Mouse (Mus musculus) gastrocnemius, postnatal 4 days (tissue): Measurements from ENCODE around the gene Fads1. TPM values are rescaled to one million over a fixed set of nuclear protein-coding genes. Genes with fewer than 3 reads are reported as not detected.
A peak's percentile ranks its signal among the peaks of the same experiment; 100 is the strongest.
"Not testable (repeated sequence)": the region's sequence is repeated elsewhere in the genome, so short reads cannot be mapped to it uniquely, and the experiment has no call there.

Experiments used
- DNase-seq, 2 experiments: peaks; one replicate each; pipeline ENCODE4 v3.0.0; 2021 to 2022; ENCODE audit warnings: low spot score in 2 of 2, mixed read lengths in 2 of 2
- long read RNA-seq, 2 experiments: library from polyadenylated mRNA; stranded (forward); transcript quantifications; one replicate each; pipeline ENCODE4 v2.0.0; 2021
- total RNA-seq, 2 experiments: library from RNA; stranded (reverse); gene quantifications; 2 replicates each; pipeline ENCODE4 v1.2.3; 2021

The Fads1 gene
- total RNA-seq: 10 to 100 TPM; 49.8 to 51.3 TPM
- long read RNA-seq, experiment 1, transcript Fads1-201 (12 exons, 3,460 nt): major isoform, 29 of 52 reads
- long read RNA-seq, experiment 1, partial matches to known transcripts: 10 of 52 reads
- long read RNA-seq, experiment 1, other reads (novel, unspliced or antisense): 13 of 52 reads
- long read RNA-seq, experiment 2, transcript Fads1-201 (12 exons, 3,460 nt): major isoform, 34 of 57 reads
- long read RNA-seq, experiment 2, partial matches to known transcripts: 13 of 57 reads
- long read RNA-seq, experiment 2, other reads (novel, unspliced or antisense): 10 of 57 reads

DNA sequence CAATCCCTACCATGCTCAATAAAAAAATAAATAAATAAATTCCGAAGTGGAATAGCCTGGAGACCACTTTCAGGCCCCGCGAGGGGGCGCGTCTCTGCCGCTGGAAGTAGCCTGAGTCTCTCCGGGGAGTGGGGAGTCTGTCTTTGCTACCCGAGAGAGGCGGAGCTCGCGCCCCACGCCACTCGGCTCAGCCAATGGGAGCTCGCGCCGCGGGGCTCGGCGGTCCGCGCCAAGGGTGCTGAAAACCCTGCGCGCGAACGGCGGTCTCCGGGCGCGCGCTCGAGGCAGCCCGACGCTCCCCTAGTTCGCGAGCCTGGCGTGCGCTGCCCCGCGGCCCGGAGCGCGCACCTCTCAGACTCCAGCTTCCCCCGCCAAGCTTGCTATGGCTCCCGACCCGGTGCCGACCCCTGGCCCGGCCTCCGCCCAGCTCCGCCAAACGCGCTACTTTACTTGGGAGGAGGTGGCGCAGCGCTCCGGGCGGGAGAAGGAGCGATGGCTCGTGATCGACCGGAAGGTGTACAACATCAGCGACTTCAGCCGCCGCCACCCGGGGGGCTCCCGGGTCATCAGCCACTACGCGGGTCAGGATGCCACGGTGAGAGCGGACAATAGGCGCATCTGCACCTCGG, at the start of gene Fads1:
Gene Fads1 (plus strand): TSS at position 219 of the 629 bp plus-strand sequence.
- DNase-seq: peak; percentile 88 to 92

DNA sequence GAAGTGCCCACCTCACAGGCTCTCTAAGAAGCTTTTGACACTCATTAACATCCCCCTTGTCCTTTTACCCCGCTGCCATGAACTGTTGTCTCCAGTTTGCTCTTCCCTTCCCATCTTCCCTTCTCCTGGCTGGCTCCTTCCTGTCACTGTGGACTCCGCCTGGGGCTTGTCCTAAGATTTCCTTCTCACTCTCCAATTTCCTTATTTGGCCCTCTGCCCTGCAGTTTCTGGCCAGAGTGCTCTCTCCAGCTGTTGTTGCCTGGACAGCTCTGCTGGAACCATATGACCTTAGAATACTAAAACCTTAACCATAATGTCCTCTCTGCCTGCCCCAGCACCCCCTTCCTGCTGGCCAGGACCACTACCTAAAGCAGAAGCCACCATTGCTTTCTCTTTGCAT, 48.0 kb upstream of the Fads1 start:
- peak; percentile 74 to 84 for DNase-seq

DNA sequence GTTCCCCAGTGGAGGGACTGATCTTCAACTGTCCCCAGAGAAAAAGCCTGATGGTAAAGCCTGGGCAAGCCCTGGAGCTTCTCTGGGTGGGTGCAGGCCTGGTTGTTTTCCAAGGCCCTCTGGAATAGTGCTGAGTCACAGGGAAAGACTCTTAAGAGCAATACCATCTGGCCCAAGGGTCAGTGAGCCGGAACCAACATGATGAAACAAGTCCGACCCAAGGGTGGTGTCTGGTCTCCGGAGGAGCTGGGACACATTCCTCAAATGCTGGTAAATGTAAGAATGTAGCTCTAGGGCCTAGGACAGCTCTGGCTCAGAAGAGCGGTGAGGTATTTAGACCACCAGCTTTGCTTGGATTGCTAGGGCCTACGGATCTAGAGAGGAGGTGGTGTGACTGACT, 45.3 kb upstream of the Fads1 start:
- DNase-seq: no peak

DNA sequence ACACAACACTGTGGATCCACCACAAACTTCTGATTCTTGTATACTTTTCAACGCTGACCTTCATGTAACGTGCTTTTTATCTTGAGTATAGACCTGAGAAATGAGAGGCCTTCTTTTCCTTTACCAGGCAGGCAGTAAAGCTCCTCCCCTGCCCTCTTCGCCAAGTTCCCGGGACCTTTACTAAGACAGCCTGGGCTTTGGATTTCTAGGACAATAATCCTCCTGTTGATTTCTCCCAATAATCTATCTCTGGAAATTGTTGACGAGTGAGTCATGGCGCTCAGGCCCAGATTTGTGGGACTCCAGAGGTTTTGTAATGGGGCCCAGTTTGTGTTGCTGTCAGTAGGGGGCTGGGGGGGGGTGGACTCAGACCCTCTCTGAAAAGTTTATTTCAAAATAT, 43.0 kb upstream of the Fads1 start:
- no peak for DNase-seq

DNA sequence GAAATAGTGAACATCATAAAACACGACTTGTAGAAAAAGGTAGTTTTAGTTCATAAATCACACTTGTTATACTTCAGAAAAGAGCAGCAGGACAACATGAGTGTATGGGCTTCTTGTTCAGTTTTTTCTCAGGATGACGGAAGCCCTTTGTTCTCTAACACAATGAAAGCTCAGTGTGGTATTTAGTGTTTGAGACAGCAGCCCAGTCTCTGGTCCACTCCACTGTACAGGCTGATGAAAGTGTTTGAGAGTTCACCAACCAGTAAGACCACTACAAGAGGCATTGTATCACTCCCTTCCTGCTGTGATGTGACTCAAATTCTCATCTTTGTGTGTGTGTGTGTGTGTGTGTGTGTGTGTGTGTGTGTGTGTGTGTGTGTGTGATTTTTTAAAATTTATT, 39.0 kb upstream of the Fads1 start:
- DNase-seq: no peak

DNA sequence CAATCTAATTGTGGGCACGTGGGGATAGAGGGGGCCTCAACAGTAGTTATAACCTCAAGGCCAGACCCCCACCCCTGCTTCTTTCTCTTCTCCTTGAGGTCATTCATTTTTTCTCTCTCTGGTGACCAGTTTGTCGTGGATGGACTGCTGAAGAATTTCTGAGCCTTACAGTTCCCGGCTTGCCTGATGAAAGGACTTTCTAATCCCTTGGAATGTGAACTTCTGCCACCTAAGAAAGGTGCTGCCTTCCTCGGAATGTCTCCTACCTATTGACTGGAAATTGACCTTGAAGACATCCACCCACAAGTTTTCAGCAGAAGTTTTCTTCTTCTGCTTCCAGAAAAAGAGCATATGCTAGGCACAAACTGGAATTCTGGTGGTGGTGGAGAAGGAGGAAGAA, 38.2 kb upstream of the Fads1 start:
- no peak for DNase-seq

DNA sequence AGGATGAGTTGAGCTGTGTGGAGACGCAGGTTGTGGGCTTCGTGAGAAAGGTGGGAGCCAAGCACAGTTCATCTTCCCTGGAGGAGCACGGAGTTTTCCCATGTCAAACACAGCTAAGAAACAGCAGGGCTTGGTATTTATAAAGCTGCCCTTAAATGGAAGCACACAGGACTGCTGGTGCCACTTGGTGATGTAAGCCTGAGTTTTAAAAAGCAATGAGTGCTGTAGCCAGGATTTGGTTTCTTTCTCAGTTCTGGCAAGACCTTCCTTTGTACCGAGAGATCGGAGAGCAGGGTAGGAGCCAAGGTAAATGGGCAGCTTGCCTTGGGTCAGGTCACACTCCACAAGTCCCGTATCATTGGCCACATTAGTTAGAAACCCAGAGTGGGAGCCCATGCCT, 34.1 kb upstream of the Fads1 start:
- no peak for DNase-seq

DNA sequence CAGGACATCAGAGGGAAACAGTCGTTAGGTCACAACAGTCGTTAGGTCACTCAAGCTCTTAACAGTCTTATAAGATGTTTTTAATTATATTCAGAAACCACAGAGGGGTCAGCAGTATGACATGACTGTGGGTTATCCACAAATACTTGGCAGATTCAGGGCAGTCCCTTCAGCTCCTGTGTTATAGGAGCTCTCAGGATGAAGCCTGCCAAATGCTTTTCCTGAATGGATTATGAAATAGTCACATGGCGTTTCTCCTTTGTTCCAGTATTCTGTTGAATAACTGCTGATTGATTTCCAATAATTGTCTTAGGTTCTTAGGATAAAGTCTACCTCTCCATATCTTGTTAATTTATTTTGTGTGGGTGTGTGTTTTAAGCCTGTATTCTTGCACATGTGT, 33.5 kb upstream of the Fads1 start:
- no peak for DNase-seq

DNA sequence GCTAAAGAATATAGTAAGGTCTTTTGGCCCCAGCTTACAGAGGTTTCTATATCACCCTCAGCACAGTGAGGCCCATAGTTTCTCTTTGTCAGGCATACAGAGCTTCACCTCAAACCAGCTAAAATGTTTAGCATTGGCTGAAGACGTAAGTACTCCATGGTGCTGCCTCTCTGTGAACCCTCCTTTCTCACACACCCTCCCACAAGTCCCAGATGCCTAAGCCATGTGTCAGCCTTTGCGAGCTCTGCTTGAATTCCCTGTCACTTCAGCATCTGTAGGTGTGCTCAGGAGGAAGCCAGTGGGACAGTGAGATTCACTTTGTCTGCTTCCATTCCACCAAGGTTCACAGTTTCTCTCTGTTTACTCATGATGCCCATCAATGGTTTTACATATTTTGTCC, 25.0 kb upstream of the Fads1 start:
- DNase-seq: no peak

DNA sequence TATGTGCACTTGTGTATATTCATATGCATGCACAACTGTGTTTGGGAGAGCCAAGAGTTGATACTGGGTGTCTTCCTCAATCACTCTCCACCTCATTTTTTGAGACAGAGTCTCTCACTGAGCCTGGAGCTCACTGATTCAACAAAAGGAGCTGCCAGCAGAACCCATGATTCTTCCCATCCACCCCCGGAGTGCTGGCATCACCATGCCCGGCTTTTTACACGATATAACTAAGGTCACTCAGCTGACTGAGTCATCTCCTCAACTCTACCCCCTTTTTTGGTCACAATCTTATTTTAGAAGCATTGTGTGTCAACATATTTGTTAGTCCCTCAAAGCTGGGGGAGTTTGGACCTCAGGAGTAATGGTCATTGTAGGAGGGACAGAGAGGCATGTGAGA, 18.8 kb upstream of the Fads1 start:
- no peak for DNase-seq

DNA sequence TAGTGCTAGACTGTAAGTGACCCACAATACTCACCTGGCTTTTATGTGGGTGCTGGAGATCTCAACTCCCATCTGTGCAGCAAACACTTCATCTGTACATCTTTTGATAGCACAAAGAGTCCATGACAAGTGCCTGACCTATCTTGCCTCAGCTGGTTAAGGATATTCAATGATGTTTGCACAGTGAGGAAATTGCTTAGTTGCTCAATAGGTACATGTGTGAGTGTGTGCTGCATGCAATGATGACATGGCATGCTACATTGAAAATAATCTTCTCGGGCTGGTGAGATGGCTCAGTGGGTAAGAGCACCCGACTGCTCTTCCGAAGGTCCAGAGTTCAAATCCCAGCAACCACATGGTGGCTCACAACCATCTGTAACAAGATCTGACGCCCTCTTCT, 16.8 kb upstream of the Fads1 start:
- DNase-seq: not testable (repeated sequence)

DNA sequence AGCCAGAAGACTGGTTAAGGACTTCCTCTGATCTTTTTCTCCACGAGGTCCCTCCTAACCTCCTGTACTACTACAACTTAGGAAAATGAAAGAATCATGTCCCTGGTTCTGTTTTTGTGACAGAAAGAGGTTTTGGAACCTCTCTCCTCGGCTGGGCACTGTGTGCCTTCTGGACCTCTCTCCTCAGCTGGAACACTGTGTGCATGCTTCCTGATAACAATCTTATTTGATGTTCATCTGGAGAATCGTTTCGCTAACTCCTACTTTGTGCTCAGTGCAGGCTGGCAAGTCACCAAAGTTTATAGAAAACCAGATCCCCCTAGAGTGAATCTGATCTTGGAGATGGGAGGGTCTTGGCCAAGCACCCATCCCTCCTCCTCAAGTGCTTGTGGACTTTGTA, 15.6 kb upstream of the Fads1 start:
- no peak for DNase-seq

DNA sequence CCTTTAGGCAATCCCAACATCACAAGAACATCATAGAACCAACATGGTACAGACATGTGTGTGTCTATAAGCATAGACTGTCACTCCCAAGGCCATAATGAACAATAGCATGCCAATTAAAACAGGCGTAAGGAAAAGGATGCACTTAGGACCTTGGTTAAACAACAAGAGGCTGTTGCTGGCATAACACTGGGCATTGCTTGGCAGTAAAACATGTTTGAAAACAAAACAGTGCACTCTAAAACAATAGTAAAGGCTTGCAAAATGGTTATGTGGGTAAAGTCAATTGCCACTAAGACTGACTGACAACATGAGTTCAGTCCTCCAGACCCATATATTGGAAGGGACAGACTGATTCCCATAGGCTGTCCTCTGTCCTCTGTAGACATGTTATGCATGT, 14.7 kb upstream of the Fads1 start:
- no peak for DNase-seq

DNA sequence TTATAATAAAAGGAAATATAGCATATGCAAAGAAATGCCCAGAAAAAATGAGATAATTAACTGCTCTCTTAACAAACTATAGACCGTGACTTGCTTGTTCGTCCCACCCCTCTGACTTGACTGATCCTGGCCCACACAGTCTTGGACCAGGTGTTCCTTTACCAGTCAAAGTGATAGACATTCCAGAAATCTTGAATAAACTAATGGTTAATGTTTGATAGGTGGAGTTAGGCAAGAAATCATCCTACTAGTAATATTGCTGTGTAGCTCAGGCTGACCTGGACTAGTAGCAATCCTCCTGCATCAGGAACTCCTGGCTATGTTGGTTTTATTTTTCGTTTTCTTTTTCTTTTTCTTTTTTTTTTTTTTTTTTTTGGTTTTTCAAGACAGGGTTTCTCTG, 14.2 kb upstream of the Fads1 start:
- DNase-seq: no peak

DNA sequence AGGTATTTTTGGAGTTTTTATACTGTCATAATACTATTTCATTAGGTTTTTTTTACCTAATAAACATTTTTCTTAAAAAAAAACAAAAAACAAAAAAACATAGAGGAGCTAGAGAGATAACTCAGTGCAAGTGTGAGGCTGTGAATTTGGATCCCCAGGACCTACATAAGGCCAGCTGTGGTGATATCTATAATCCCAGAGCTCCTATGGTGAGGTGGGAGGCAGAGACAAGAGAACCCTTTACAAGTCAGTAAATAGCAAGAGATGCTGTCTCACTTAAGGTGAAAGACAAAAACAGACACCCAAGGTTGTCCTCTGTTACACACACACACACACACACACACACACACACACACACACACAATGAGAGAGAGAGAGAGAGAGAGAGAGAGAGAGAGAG, 13.5 kb upstream of the Fads1 start:
- no peak for DNase-seq

DNA sequence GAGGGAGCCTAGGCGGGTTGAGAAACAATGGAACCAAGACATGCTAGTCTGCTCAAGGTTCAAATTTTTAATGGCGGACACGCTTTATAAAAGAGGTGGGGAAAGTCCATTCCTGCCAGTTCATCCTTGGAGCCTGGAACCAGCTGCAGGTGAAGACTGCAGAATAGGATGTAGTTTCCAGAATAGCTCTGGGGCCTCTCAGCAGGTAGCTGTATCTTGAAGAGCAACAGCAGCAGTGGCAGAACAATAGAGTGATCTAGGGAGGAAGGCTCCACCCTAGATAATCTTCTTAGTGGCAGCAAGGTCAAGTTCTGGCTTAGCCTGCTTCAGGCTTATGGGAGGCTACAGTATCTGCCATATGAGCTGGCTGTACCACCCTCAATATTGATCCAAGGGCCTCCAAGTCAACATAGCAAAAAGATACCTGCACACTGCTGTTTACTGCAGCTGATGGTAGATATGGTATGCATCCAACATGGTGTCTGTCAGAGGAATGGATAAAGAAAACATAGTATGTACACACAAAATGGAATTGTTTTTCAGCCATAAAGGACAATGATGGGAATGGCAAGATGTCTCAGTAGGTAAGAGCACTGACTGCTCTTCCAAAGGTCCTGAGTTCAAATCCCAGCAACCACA, 12.9 kb upstream of the Fads1 start:
- not testable (repeated sequence) for DNase-seq

DNA sequence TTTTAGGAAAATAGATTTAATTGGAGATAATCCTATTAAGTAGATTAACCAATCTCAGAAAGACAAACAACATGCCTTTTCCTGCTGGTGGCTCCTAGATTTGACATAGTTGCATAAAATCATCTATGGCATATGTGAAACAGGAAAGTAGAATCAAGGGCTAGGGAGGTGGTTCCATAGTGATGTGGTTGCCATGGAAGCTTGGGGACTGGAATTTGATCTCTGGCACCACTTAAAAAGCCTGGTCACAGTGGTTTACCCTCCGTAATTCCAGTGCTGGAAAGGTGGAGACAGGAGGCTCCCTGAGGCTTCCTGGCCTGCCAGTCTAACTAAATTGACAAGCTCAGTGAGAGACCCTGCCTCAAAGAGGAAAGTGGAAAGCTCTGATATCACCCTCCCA, 12.2 kb upstream of the Fads1 start:
- no peak for DNase-seq

DNA sequence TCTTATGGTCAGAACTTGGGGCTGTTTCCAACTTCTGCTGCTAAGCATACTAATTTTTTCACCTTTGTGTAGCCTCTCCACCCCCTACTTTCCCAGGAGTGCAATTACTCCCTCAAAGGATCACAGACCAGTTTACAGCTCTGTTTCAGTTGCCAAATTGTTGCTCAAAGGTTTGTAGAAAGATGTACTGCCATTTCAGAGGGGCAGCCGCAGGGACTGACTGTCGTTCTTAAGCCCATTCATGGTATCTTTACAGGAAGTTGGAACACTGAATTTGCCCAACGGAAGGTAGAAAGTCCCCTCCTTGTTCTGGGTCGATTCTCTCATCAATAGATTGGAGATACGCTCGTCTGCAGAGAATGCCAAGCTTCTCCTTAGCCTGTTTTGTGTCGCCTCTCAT, 11.3 kb upstream of the Fads1 start:
- DNase-seq: no peak

DNA sequence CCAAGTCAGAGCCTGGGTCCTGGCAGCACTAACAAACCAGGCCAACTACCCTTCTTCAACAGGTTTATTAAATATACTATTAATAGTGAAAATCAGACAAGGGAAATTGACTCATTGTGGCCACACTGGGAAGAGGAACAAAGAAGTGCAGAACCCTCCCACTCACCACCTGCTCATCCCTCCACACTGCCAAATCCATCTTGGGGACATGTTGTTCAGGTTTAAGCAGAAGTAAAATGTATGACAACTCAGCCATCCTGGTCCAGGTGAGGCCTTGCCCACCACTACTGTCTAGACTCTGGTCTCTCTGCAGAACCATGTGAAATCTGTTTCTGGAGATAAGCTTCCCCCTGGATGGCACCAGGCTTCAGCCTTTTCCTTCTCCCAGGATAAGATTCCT, 10.8 kb upstream of the Fads1 start:
- no peak for DNase-seq

DNA sequence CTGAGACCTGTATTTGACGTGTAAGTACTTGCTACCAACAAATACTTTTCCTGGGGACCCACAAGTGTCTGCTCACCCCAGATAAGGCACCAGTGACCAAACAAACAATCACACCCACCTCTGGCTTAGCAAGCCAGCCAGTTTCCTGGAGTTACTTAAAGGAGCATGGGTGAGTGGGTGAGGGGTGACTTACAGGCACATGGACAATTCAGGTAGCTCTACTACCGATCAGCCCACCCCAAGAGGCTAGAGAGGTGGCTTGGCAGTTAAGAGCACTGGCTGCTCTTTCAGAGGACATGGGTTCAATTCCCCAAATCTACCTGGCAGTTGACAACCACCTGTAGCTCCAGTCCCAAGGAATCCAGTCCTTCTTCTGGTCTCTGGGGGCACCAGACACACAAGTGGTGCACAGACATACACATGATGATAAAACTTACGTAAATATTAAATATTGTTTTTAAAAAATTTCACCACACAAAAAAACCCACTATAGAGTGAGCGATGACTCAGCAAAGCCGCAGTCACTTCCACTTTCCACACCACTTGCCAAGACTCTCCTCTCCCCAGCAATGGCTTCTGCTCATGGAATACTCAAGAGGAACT, 9.5 kb upstream of the Fads1 start:
- no peak for DNase-seq

DNA sequence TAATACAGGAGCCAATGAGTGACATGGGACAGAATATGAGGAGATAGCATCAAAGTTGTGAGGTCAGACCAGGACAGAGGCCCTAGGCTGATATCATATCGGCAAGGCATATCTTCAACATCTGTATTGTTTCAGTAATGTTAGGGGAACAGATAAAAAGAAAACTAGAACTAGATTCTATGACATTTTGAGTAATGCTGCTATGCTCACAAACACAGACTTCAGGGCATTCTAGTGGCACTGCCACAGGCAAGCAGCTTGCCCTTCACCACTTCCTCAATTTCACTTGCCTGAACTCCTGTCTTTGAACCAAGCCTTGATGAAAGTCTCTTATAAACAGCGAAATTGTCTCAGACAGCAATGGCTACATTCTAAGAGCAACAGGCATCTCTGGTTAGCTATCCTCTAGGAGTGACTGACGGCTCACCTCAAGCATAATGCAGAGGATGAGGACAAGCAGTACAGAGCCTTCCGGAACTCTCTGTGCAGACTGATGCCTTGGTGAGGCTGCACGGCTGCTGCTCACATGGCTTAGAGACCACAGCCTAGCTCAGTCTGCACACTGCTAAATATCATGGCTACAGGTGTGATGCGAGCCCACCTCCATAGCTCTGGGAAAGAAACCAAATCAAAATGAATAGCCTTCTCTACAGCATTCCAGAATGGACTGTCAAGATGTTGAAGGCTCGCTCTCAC, 8.7 kb upstream of the Fads1 start:
- no peak for DNase-seq

DNA sequence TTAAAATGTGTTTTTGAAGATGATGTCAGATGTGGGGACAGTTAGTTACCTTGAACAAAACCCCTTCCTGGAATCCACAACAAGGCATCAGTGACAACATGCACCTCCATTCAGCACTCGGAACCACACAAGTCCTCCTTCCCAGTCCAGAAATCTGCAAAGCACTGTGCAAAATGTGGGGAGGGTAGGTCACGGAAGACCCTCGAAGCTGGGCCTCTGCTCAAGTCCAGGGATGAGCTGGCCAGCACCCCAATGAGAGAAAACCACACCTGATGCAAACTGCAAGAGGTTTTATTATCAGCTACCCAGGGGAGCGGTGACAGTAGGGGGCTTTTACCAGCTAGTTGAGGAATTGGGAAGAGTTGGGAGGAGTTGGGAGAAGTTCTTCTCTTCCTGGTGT, 7.7 kb upstream of the Fads1 start:
- DNase-seq: no peak
